Mouse (Mus musculus) cerebellum, adult 2 months (tissue): ENCODE measurements at regions not wholly inside any gene's neighbourhood (a gene's known extent, or its start where the extent isn't known, plus 50 kb on each side); places are given as distances from the start of the nearest gene placed in this dataset.

ENCODE experiments used
- DNase-seq, 2 experiments: peaks; one replicate each; pipeline ENCODE4 v3.0.0; 2021
- H3K27ac ChIP-seq: fragments of 200-500 bp; 2 replicates; pipeline ENCODE4 v1.5.1; 2012; ENCODE audit warnings: low read length, control low read depth, inconsistent platforms; ENCODE audit not compliant: insufficient read depth
- H3K27me3 ChIP-seq: fragments of 200-500 bp; 2 replicates; pipeline ENCODE4 v1.6.1; 2012; ENCODE audit warnings: inconsistent platforms, mild to moderate bottlenecking, low read length, moderate library complexity; ENCODE audit not compliant: control insufficient read depth, insufficient read depth
- H3K4me1 ChIP-seq: fragments of 200-500 bp; 2 replicates; pipeline ENCODE4 v1.6.1; 2011; ENCODE audit warnings: low read length; ENCODE audit not compliant: control insufficient read depth, insufficient read depth
- H3K4me3 ChIP-seq: fragments of 200-500 bp; replicated peaks from 2 replicates; pipeline ENCODE3; 2011; ENCODE audit warnings: mild to moderate bottlenecking, low read depth, low read length, control low read depth; ENCODE audit not compliant: insufficient read depth
- CTCF ChIP-seq: fragments of 200-500 bp; IDR thresholded peaks from 2 replicates; pipeline ENCODE4 v1.5.1; 2011; ENCODE audit warnings: low read depth, mild to moderate bottlenecking, control low read depth, low read length, moderate library complexity, borderline replicate concordance; ENCODE audit not compliant: insufficient read depth
- POLR2A ChIP-seq: fragments of 200-500 bp; IDR thresholded peaks from 2 replicates; pipeline ENCODE4 v1.6.1; 2011; ENCODE audit warnings: low read length, control low read depth, borderline replicate concordance; ENCODE audit not compliant: insufficient read depth
- WGBS: fragments of 180-500 bp; shearing (Covaris S2); methylation state at CpG from one replicate; pipeline ENCODE4 v1.1.7; 2018; 5-methylcytosine and 5-hydroxymethylcytosine counted together

- Histone ChIP-seq H3K4me3 (no peak overlapping the region), H3K27ac (no peak overlapping the region), H3K4me1 (no peaks in the 10 kb centered on the region), H3K27me3 (no peaks in the 10 kb centered on the region; the same call in 1 of the 2 replicates)
- DNase-seq, result no peak
- WGBS, result 18% methylated on average over 3 of the region's 3 CpGs
- TF ChIP-seq CTCF (no peak), POLR2A (no peak)
Observed at GRCm38 (mm10) chr6:52464571-52464970, 151.3 kb downstream of the Evx1 start.

GRCm38 (mm10) chr6:52465834-52466525, 152.7 kb downstream of the Evx1 start:
- DNase-seq, result no peak
- TF ChIP-seq POLR2A (no peak), CTCF (no peak)
- H3K4me1 ChIP-seq, result no peaks in the 10 kb centered on the region
- no peak overlapping the region for H3K27ac ChIP-seq
- 86% methylated on average over 9 of the region's 9 CpGs for WGBS
- H3K4me3 ChIP-seq, result no peak overlapping the region
- no peaks in the 10 kb centered on the region; the same call in 1 of the 2 replicates for H3K27me3 ChIP-seq

DNA sequence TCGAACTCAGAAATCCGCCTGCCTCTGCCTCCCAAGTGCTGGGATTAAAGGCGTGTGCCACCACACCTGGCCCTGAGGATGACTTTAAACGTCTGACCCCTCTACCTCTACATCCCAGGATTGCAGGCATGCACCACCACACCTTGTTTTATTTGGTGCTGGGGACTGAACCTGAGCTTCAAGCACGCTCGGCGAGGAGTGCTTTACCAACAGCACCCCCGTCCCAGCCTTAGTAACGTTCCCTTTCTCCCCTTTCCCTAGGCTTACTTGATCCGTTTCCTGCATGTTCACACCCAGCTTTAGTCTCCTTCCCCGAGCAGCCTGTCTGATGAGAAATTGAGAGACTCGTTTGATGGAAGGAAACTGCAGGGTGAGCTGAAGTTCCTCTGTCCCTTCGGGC, 157.5 kb downstream of the Evx1 start:
- DNase-seq, result no peak
- WGBS, result 89% methylated on average over 13 of the region's 13 CpGs
- no peak overlapping the region for H3K4me3 ChIP-seq
- H3K27me3 ChIP-seq, result no peaks in the 10 kb centered on the region
- no peaks in the 10 kb centered on the region for H3K4me1 ChIP-seq
- H3K27ac ChIP-seq, result no peak overlapping the region
- TF ChIP-seq POLR2A, result no peak
- TF ChIP-seq CTCF, result no peak

DNA sequence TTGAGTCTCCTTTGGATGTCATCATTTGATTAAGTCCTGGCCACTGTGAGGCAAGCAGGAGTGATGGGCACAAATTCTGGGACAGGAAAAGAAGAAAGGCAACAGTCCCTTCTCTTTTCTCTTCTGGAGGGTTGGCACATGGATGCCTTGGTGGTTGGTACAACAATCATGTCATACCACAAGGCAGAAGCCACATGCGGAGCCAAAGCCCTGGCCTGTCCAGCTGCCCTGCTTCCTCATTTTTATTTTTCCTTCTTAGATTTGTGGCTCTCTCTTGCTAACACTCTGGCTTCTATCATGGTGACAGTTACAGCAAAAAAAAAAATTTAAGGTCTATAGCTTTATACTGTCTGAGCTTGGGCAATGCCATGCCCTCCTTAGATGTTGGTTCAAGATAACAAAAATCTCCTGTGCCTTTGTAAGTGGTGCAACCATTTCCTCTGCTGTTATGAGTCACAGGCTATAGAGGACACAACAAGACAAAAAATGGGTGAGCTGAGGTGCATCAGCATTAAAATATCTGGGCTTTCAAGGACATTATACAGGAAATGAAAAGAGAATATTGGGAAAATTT, 158.2 kb downstream of the Evx1 start:
- Histone ChIP-seq H3K4me1 (no peaks in the 10 kb centered on the region), H3K4me3 (no peak overlapping the region), H3K27me3 (no peaks in the 10 kb centered on the region), H3K27ac (no peak overlapping the region)
- WGBS, result 97% methylated on average over 1 of the region's 1 CpGs
- DNase-seq, result no peak
- TF ChIP-seq POLR2A (no peak), CTCF (no peak)

- no peaks in the 10 kb centered on the region for H3K27me3 ChIP-seq
- 90% methylated on average over 4 of the region's 4 CpGs for WGBS
- no peak overlapping the region for H3K4me3 ChIP-seq
- no peak overlapping the region for H3K27ac ChIP-seq
- no peak for TF ChIP-seq CTCF
- no peak for TF ChIP-seq POLR2A
- H3K4me1 ChIP-seq, result no peaks in the 10 kb centered on the region
- DNase-seq, result no peak
Observed at GRCm38 (mm10) chr6:52472008-52472407, 158.7 kb downstream of the Evx1 start.

GRCm38 (mm10) chr6:52473042-52473589, 159.8 kb downstream of the Evx1 start:
- DNase-seq, result no peak
- Histone ChIP-seq H3K4me3 (no peak overlapping the region), H3K4me1 (no peaks in the 10 kb centered on the region), H3K27me3 (no peaks in the 10 kb centered on the region), H3K27ac (no peak overlapping the region)
- TF ChIP-seq CTCF, result no peak
- no peak for TF ChIP-seq POLR2A
- WGBS, result 60% methylated on average over 12 of the region's 12 CpGs

DNA sequence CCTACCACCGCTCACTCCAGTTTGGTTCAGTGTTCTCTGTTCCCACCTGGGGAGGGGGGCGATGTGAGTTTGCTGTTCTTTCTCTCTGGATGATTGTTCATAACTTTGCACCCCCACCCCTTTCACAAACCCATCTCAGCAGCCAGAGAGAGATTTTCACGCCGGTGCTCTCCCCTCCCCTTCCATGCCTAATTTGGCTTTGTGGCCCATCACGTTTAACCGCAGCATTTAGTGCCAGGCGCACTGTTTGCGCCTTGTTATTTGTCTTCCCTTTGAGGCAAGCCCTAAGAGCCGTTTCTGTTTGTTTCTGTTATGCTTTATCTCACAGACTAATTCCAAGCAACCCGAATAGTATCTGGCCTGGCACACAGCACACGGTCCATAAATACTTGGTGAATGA, 160.6 kb downstream of the Evx1 start:
- H3K4me3 ChIP-seq, result no peak overlapping the region
- H3K27me3 ChIP-seq, result no peaks in the 10 kb centered on the region
- TF ChIP-seq POLR2A, result no peak
- TF ChIP-seq CTCF, result no peak
- no peak for DNase-seq
- 29% methylated on average over 11 of the region's 11 CpGs for WGBS
- no peak overlapping the region for H3K27ac ChIP-seq
- H3K4me1 ChIP-seq, result no peaks in the 10 kb centered on the region

DNA sequence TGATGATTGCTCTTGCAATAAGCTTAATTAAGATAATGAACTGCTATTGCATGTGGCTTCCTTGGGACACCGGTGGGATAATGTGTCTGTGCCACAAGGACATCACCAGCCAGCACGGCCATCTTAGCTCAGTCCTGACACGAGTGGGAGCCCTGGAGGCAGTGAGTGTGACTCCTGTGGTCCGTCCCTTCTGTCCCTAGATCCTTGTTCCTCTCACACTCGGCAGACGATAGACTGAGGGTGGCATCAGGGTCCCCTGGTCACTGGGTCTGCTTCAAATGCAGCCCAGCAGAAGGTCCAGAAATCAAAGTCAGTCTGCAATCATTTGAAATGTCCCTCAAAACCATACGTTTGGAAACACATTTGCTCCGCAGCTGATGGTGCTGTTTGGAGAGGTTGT, 162.4 kb downstream of the Evx1 start:
- Histone ChIP-seq H3K4me3 (no peak overlapping the region), H3K27me3 (no peaks in the 10 kb centered on the region), H3K4me1 (no peaks in the 10 kb centered on the region), H3K27ac (no peak overlapping the region)
- no peak for TF ChIP-seq CTCF
- no peak for TF ChIP-seq POLR2A
- 90% methylated on average over 8 of the region's 8 CpGs for WGBS
- DNase-seq, result no peak
